In the genomic region with DNA sequence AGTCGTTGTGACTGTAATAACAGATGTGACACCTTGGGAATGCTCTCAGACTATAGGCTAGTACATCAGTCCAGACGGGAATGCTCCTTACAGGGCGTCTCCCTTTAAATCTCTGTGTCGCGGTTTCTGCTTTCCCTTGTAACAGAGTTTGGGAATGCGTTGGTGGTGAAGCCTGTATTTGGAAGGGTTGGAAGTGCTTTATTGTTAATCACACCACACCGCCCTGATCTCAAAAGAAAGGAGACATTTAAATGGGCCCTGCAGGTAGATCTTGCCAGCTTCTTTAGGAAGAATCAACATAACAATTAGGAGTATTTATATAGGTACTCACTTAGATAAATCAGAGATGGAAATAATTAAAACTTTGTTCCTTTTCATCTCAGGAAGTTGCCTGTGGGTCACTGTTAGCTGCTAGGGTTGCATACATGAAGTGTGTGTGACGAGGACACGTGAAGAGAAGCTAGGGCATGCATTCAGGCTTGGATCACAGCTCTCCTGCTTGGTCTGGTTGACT, we compare ENCODE assay signal across 19 mouse cellular contexts.
"Had no signal": no experiment of that assay in that cellular context is flagged by ENCODE, and none has a peak within 500 bp of the region (broad histone marks: within the 10 kb centered on the region; RNA-seq: fewer than 3 reads in every experiment).

No protein-coding gene starts in this region.

- H3K27ac ChIP-seq: lung, embryonic 15.5 days; macrophage; midbrain, embryonic 12.5 days; midbrain, embryonic 15.5 days; neural tube, embryonic 13.5 days; stomach, embryonic 15.5 days; stomach, postnatal 0 days had no signal

- H3K36me3 ChIP-seq: midbrain, embryonic 12.5 days; midbrain, embryonic 15.5 days; neural tube, embryonic 13.5 days; neural tube, embryonic 15.5 days; stomach, embryonic 15.5 days had no signal

- H3K4me3 ChIP-seq: lung, embryonic 15.5 days; megakaryocyte, embryonic 14.5 days; midbrain, embryonic 12.5 days; midbrain, embryonic 15.5 days; neural tube, embryonic 13.5 days; neural tube, embryonic 15.5 days; stomach, embryonic 15.5 days had no signal

- H3K9me3 ChIP-seq: lung, embryonic 15.5 days; megakaryocyte, embryonic 14.5 days; midbrain, embryonic 12.5 days; midbrain, embryonic 15.5 days; neural tube, embryonic 13.5 days; neural tube, embryonic 15.5 days; stomach, embryonic 15.5 days had no signal

- H3K4me2 ChIP-seq: lung, embryonic 15.5 days; midbrain, embryonic 12.5 days; midbrain, embryonic 15.5 days; neural tube, embryonic 13.5 days; neural tube, embryonic 15.5 days; stomach, embryonic 15.5 days had no signal

- DNase-seq: liver, postnatal 0 days; lung, adult 2 months; lung, postnatal 14 days; lung, postnatal 36 days; retina, postnatal 1 day; right cerebral cortex, adult 18-20 months; thymus, adult 2 months; thymus, postnatal 25 days; thymus, postnatal 4 days had no signal

- H3K9ac ChIP-seq: liver, postnatal 0 days; lung, embryonic 15.5 days; midbrain, embryonic 12.5 days; midbrain, embryonic 15.5 days; neural tube, embryonic 13.5 days; neural tube, embryonic 15.5 days; stomach, embryonic 15.5 days had no signal

- H3K27me3 ChIP-seq: lung, embryonic 15.5 days; megakaryocyte, embryonic 14.5 days; midbrain, embryonic 12.5 days; midbrain, embryonic 15.5 days; neural tube, embryonic 13.5 days; neural tube, embryonic 15.5 days; stomach, embryonic 15.5 days had no signal

- ATAC-seq: liver, postnatal 0 days; lung, postnatal 0 days; midbrain, embryonic 15.5 days had no signal
